Mouse (Mus musculus) forebrain, embryonic 16.5 days (tissue): Measurements from ENCODE around the gene Sgtb. TPM values are rescaled to one million over a fixed set of nuclear protein-coding genes. Genes with fewer than 3 reads are reported as not detected.

Experiments used
- ATAC-seq: fragments of 200-750 bp; cut with Nextera tagmentation; 2 replicates; pipeline ENCODE4 v1.8.0; 2017; ENCODE audit warnings: mild to moderate bottlenecking, moderate library complexity
- H3K27ac ChIP-seq: fragments of 300-500 bp; sonication (generic); 2 replicates; pipeline ENCODE4 v1.5.1; 2014; ENCODE audit warnings: low read length, control low read depth
- H3K27me3 ChIP-seq: fragments of 300-500 bp; sonication (generic); replicated peaks from 2 replicates; pipeline ENCODE4 v1.6.1; 2014; ENCODE audit warnings: low read length; ENCODE audit not compliant: control insufficient read depth, insufficient read depth
- H3K36me3 ChIP-seq: fragments of 300-500 bp; sonication (generic); 2 replicates; pipeline ENCODE4 v1.6.1; 2014; ENCODE audit not compliant: control insufficient read depth, insufficient read depth
- H3K4me1 ChIP-seq: fragments of 300-500 bp; sonication (generic); replicated peaks from 2 replicates; pipeline ENCODE4 v1.6.1; 2014; ENCODE audit warnings: low read length; ENCODE audit not compliant: control insufficient read depth, insufficient read depth
- H3K4me2 ChIP-seq: fragments of 300-500 bp; sonication (generic); 2 replicates; pipeline ENCODE4 v1.6.1; 2014; ENCODE audit warnings: mild to moderate bottlenecking, low read length, control low read depth
- H3K4me3 ChIP-seq: fragments of 300-500 bp; sonication (generic); replicated peaks from 2 replicates; pipeline ENCODE4 v1.5.1; 2014; ENCODE audit warnings: mild to moderate bottlenecking, low read length, control low read depth
- H3K9ac ChIP-seq: fragments of 300-500 bp; sonication (generic); replicated peaks from 2 replicates; pipeline ENCODE4 v1.6.1; 2014; ENCODE audit warnings: low read depth, low read length, control low read depth
- H3K9me3 ChIP-seq: fragments of 300-500 bp; sonication (generic); 2 replicates; pipeline ENCODE4 v1.6.1; 2016; ENCODE audit warnings: low read length; ENCODE audit not compliant: control insufficient read depth
- WGBS: fragments of 180-500 bp; shearing (Covaris S2); extraction: QIAGEN DNeasy Blood & Tissue Kit; methylation state at CpG from one replicate; pipeline ENCODE4 v1.1.7; 2014; 5-methylcytosine and 5-hydroxymethylcytosine counted together
- polyA plus RNA-seq: library from polyadenylated mRNA; unstranded; fragments of >200 nt; fragmentation: Nextera tagmentation; extraction: Ambion mirVana; gene quantifications from 2 replicates; pipeline ENCODE4 v1.2.1, GENCODE M21; 2015

Gene Sgtb
- polyA plus RNA-seq, 1 experiment from 2014 or later, result 34.0 TPM

DNA sequence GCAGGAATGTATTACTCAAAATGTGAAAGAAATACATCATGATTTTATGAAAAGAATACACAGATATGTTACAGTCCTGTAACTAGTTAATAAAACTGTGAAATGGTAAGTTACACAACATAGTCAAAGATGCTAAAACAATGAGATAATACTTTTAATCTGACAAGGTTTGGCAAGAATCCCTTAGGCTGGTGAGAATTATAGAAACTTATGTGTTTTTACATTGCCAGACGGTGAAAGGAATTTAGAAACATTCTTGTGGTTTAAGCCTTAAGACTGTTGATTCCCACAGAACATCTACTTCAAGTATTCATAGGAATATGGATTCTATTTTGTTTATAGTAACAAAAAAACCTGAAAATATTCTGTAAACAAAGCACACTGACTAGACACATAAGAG is 46.1 kb downstream of the Sgtb start:
- Histone ChIP-seq H3K4me2 (no peak overlapping the region), H3K4me3 (no peak overlapping the region), H3K27ac (no peak overlapping the region), H3K36me3 (peaks cover 7% of the 10 kb centered on the region), H3K4me1 (no peaks in the 10 kb centered on the region), H3K9me3 (no peaks in the 10 kb centered on the region), H3K27me3 (no peaks in the 10 kb centered on the region), H3K9ac (no peak overlapping the region)
- no peak for ATAC-seq
- WGBS, result 88% methylated on average over 1 of the region's 1 CpGs

DNA sequence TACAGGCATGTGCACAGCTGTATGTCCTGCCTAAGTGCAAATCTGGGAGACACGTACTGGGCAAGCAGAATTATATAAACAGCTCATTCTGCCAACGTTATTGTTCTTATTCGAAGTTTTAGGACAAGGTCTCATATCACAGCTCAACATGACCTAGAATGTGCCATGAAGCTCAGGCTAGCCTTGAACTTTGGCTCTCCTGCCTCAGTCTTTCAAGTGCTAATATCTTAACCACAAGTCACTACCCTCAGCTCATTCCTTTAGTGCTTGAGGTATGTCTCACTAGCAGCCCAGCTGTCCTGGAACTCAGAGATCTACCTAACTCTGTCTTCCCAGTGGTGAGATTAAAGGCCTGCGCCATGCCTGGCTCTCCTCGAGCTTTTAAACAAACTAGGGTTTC is 62.2 kb downstream of the Sgtb start:
- WGBS, result 95% methylated on average over 5 of the region's 5 CpGs
- H3K9ac ChIP-seq, result no peak overlapping the region
- H3K4me2 ChIP-seq, result no peak overlapping the region
- no peak overlapping the region for H3K4me3 ChIP-seq
- H3K36me3 ChIP-seq, result peaks cover 16% of the 10 kb centered on the region
- H3K27me3 ChIP-seq, result no peaks in the 10 kb centered on the region
- H3K27ac ChIP-seq, result no peak overlapping the region
- H3K4me1 ChIP-seq, result peaks cover 3% of the 10 kb centered on the region
- ATAC-seq, result no peak
- H3K9me3 ChIP-seq, result peaks cover 5% of the 10 kb centered on the region; the same call in 1 of the 2 replicates

DNA sequence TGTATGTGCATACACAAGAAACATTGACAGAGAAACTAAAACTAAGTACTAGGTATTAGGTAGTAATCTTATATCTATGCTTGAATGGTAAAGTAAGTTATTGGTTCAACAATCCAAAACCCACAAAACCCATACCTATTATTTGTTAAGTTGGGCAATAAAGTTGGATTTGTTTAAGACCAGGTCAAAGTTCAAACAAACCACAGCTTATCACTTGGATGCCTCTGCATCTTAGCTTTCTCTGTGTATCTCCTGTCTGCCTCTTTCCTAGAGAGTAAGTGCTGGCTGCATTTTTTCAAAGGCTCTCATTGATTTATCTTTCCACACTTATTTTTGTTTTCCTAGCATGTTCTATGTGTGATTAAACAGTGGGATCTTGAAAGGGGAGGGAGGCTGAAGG is 63.0 kb downstream of the Sgtb start:
- Histone ChIP-seq H3K9me3 (peaks cover 5% of the 10 kb centered on the region; the same call in 1 of the 2 replicates), H3K4me3 (no peak overlapping the region), H3K4me1 (peaks cover 6% of the 10 kb centered on the region), H3K27me3 (no peaks in the 10 kb centered on the region), H3K27ac (no peak overlapping the region), H3K36me3 (peaks cover 13% of the 10 kb centered on the region), H3K9ac (no peak overlapping the region), H3K4me2 (no peak overlapping the region)
- no peak for ATAC-seq

DNA sequence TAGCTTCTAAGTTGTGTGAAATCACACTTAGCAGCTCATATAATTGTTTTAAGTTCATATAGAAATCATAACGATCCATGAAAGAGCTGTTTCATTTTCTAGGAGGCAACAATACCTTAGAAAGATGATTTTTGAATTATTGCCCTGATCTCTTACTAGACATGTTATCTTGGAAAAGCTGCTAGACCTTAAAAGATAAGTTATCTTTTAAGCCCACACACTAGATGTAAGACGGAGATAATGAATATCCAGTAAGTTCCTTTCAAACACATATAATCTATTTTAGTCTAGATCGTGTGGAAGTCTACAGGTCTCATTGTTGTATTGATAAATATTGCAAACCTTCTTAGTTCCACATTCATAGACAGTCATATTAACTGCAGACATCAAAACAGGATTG is 67.3 kb downstream of the Sgtb start:
- H3K4me2 ChIP-seq, result peak overlapping the region; percentile 52
- no peaks in the 10 kb centered on the region for H3K9me3 ChIP-seq
- 81% methylated on average over 3 of the region's 3 CpGs for WGBS
- H3K27ac ChIP-seq, result no peak overlapping the region
- peak overlapping the region; percentile 18 for H3K4me3 ChIP-seq
- H3K27me3 ChIP-seq, result no peaks in the 10 kb centered on the region
- H3K4me1 ChIP-seq, result peaks cover 11% of the 10 kb centered on the region
- 0 out of 2 replicates have a peak overlapping the region, but pooled peaks have one; percentile 29 for H3K9ac ChIP-seq
- no peaks in the 10 kb centered on the region; the same call in 1 of the 2 replicates for H3K36me3 ChIP-seq
- ATAC-seq, result no peak

- Histone ChIP-seq H3K9me3 (no peaks in the 10 kb centered on the region), H3K36me3 (no peaks in the 10 kb centered on the region; the same call in 1 of the 2 replicates), H3K9ac (peak within 1 kb of the TSS; percentile 97), H3K4me1 (peaks cover 11% of the 10 kb centered on the region), H3K4me3 (peak within 1 kb of the TSS; percentile 88), H3K4me2 (peak within 1 kb of the TSS; percentile 77), H3K27ac (peak within 1 kb of the TSS; percentile 76), H3K27me3 (no peaks in the 10 kb centered on the region)
- WGBS, result under 1% methylated on average over 32 of the region's 32 CpGs
- peak; percentile 94 for ATAC-seq
Measured at GRCm38 (mm10) chr13:104177796-104178649, 68.5 kb downstream of the Sgtb start, which contains the start of gene Trappc13. Gene Trappc13, minus strand, starts transcription at chr13:104178469.

DNA sequence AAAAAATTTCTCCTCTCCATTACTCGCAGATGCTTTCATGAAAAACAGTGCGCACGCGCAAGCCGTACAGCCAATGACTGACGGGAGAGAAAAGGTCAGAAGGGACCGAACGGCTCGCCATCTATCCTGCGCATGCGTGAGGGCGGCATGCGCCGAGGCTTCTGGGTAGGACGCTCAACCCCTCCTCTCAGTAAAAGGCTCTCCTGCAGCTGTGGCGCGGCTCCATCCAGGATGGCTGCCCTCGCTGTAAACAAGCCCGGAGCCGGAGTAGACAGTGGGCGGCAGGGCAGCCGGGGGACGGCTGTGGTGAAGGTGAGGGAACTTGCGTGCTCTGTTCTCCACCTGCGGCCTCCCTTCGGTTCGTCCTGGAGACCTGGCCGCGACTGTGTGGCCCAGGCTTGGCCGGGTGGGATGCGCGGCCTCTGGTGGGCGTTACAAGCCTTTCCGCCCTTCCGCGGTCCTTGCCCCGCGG is 69.1 kb downstream of the Sgtb start, which contains the start of gene Trim23:
Gene Trim23 (plus strand): TSS at position 148 of the 472 bp plus-strand sequence.
- Histone ChIP-seq H3K4me2 (peak within 1 kb of the TSS; percentile 77), H3K9me3 (no peaks in the 10 kb centered on the region), H3K36me3 (no peaks in the 10 kb centered on the region; the same call in 1 of the 2 replicates), H3K27ac (peak within 1 kb of the TSS; percentile 76), H3K4me3 (peak within 1 kb of the TSS; percentile 88), H3K4me1 (peaks cover 11% of the 10 kb centered on the region), H3K27me3 (no peaks in the 10 kb centered on the region), H3K9ac (peak within 1 kb of the TSS; percentile 97)
- ATAC-seq, result peak; percentile 98
- under 1% methylated on average over 38 of the region's 38 CpGs for WGBS

DNA sequence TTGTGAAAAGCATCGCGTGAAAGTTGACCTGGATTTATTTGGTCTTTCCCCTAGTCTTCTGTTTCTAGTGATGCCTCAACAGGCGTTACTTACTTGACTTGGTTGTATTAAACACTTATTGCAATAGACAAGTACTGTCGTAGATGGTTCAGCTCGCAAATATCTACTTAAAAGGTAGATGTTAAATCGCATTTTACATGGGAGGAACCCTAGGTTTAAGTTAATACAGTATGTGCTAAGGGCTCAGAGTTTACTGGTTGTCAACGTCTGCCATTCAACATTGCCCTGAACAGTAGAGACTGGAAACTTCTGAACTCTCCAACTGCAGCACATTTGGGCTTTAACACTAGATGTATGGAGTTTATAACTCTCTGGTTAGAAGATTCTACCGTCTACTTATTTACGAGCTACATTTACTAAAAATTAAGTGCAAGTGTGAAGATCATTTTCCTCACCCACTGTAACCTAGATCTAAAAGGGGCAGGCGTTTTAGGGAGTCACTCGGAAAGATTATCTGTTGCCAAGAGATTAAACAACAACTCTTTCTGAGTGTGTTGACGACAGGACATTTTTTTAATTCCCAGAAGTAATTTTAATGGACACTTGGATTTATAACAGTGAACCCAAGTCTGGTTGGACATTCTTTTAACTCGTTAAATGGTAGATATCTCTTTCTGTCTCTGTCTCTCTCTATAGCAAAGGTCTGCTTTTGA is 69.8 kb downstream of the Sgtb start:
- H3K36me3 ChIP-seq, result no peaks in the 10 kb centered on the region; the same call in 1 of the 2 replicates
- peak overlapping the region; percentile 88 for H3K4me3 ChIP-seq
- H3K9ac ChIP-seq, result peak overlapping the region; percentile 97
- WGBS, result 20% methylated on average over 13 of the region's 13 CpGs
- peak overlapping the region; percentile 76 for H3K27ac ChIP-seq
- H3K4me2 ChIP-seq, result peak overlapping the region; percentile 77
- H3K9me3 ChIP-seq, result no peaks in the 10 kb centered on the region
- ATAC-seq, result peak; percentile 0; the same call in 1 of the 2 replicates
- H3K4me1 ChIP-seq, result peaks cover 11% of the 10 kb centered on the region
- H3K27me3 ChIP-seq, result no peaks in the 10 kb centered on the region

DNA sequence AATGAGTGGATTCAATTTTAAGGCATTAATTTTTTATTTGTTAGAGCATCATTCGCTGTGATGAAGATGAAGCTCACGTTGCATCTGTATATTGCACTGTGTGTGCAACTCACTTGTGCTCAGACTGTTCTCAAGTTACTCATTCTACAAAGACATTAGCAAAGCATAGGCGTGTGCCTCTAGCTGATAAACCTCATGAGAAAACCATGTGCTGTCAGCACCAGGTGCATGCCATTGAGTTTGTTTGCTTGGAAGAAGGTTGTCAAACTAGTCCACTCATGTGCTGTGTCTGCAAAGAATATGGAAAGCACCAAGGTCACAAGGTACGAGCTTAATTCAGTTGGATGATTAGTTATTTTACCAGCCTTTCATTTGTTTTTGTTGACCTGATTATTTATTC is 77.8 kb downstream of the Sgtb start:
- Histone ChIP-seq H3K27me3 (no peaks in the 10 kb centered on the region), H3K36me3 (peaks cover 17% of the 10 kb centered on the region), H3K9me3 (no peaks in the 10 kb centered on the region), H3K27ac (no peak overlapping the region), H3K4me2 (no peak overlapping the region), H3K9ac (no peak overlapping the region), H3K4me1 (no peaks in the 10 kb centered on the region), H3K4me3 (no peak overlapping the region)
- 93% methylated on average over 4 of the region's 4 CpGs for WGBS
- ATAC-seq, result no peak
